Mouse (Mus musculus): ENCODE measurements around the gene Gak. TPM values are rescaled to one million over a fixed set of nuclear protein-coding genes. Genes with fewer than 3 reads are reported as not detected.

Gak gene
- total RNA-seq (2023) = 156 TPM

DNA sequence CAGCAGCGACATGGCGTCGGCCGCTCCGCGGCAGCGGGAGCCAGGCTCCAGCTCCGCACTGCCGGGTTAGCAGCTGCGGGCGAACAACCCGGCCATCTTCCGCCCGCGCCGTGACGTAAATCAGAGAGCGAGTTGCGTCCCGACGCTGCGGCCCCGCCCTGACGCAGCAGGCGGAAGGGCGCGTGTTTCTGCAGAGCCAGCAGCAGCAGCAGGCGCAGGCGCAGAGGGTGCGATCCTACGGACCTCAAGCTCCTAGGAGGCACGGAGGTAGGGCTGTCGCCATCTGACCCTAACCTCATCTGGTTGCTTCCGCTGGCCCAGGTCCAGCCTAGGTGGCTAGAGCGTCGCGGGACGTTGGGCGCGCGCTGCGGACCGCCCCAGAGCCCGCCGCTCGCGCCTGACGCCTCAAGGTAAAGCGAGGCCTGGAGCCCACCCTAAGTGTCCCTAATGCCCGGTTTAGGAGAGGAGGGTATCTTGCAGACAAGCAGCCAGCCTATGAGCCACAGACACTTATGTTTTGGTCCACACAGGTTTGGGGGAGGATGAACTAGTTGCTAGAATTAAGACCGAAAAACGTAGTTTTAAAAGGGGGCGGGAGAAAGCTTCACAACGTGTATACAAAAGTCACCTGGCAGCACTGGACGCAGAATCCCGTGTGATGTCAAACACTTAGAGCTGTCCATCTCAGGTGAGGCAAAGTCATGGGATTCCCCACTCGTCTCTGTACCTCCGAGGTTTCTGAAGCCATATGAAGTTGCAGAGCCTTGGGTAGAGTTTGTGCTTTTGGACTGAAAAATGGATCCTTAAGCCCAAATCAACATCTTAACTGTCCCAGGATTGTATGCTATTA lies at the start of gene Gak, which contains the start of gene Tmem175:
Gene Gak, minus strand, starts transcription at position 122 of the 850 bp plus-strand sequence.
Gene Tmem175, plus strand, starts transcription at position 137 of the 850 bp plus-strand sequence.

DNA sequence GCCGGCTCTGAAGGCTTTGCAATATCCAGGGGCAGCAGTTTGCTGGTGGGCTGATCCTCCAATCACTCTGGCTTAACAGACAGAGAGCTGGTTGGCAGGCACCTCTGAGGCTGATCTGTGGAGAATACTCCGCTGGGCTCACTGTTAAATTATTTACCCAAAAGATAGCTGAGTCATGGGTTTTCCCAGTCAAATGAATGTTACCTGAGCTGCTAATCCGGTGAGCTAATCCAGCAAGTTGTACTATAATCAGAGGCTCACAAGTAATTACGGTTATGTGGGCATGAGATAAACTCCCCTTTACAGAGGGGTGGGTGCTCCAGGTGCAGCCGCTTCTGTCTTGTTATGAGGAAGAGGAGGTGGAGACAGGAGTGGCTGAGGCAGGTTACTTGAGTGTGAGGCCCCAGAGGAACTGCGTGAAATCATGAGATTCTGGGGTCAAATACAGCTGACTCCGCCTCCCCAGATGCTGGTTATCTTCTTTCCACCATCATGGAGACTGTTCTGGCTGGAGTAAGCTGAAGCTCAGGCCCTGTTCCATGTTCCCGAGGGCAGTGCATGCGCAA lies 45.8 kb upstream of the Gak start, which contains the start of gene Slc26a1:
Gene Slc26a1, minus strand, starts transcription at position 319 of the 566 bp plus-strand sequence.

DNA sequence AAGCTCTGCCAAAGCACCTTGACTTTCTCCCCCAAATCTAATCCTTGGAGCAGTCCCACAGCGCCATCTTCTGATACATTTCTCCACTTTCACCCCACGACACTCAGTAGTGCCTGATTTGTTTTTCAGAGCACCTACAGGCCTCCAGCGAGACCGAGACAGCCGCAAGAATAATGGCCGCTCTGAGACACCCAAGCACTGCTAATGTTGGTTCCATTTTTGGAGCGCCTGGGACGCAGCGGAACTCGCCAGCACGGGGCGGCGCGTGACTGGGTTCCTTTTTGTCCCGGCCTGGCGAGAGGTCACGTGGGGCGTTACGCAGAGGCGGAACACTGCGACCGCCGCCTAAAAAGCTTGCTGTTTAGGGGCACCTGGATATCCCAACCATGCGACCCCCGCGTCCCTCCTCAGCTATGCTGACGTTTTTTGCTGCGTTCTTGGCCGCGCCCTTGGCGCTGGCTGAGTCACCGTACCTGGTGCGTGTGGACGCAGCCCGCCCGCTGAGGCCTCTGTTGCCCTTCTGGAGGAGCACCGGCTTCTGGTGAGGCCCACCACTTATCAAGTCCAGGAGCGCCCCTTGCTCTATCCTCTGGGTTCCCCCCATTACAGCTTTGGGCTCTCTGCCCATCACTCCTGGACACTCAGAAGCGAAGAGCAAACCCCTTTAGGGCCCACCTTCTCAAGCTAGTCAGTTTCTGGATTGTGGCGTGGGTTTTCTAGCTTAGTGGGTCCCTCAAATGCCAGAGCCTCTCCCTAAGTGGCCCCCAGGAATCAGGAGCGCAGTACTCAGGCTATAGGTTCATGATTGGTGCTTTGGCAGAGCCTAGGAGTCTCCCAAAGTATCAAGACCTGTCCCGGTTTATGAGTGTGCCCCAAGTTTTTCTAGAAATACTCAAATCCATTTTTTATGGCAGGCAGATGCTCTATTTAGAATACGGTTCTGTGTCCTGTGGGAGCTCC lies 39.7 kb upstream of the Gak start, which contains the start of gene Dgkq:
Gene Dgkq, minus strand, starts transcription at position 696 of the 960 bp plus-strand sequence.

DNA sequence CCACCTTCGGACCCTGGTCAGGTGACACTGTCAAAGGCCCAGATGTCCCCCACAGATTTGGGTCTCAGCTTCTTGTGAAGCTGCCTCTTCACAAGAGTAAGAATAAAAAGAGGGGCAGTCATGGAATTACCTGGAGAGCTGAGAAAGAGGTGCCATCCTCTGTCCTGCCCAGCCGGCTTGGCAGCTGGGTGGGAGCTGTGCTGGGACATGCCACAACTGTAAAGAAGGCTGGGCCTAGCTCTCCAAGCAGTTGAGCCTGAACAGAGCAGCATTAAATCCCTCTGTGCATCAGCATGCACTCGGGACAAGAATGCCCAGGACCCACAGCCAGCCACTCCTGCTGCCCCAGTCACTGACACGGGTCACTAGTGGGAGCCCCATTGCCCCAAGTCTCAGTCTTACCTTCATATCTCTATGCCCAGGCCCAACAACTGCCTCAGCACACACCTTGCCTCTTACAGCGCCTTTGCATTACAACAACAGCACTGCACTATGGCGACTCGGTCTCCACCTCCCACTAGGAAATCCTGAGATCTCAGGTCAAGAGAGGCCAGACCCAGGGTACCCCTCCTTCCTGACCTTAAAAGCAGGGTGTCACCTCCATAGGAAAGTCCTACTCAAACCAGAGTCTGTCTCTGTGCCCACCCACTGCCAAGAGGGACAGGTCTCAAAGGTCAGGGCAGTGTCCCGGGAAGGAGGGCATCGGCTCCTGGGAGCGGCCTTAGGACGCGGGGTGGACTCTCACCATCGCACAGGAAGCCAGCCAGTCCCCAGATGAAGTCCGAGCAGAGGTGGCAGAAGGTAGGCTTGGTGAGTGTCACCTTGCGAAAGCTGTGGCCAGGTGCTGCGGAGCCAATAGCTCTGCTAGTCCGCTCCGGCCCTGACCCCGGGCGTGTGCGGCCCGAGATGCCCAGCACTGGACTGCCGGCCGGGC lies 30.4 kb upstream of the Gak start, which contains the start of gene Idua:
Gene Idua, plus strand, starts transcription at position 634 of the 934 bp plus-strand sequence.

DNA sequence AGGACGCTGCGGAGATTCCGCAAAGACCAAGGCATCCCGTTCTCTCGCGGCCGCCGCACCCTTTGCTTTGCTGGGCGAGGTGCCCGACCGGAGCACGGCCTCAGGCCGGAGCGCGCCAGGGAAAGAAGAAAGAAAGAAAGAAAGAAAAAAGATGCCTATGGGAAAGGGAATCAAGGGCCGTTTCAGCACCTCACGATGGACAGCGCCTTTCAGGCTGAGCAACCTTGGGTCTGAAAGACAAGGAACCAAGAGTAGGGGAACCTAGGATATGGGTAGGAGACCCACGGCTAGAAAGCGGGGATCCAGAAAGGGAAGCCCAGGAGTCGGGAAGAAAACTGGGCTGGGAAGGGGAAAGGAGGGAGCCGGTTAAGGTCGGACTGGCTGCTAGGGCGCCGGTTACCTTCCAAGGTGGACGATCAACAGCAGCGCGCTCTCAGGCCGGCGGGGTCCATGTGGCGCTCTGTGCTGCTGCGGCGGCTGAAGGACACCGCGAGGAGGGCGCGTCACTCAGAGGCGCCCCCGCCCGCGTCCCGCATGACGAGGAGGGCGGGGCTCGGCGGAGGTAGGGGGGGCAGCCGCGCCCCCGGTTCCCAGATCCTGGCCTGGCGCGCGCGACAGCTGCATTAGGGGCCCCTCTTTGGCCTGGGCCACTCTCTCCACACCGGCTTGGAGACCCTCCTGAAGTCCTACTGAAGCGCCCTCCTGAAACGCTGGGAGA lies 79.9 kb downstream of the Gak start, which contains the start of gene Cplx1:
Gene Cplx1, minus strand, starts transcription at position 536 of the 718 bp plus-strand sequence.

Other genes with a start within 250 kb of the Gak start
- not detected for gene Pde6b, start 241.4 kb downstream of the Gak start, total RNA-seq (2023)
- 67.2 TPM for gene Atp5k, start 195.3 kb downstream of the Gak start, total RNA-seq (2023)
- gene Mfsd7a, start 180.9 kb downstream of the Gak start, total RNA-seq (2023) = not detected
- 33.9 TPM for gene Pcgf3, start 168.5 kb downstream of the Gak start, total RNA-seq (2023)
- gene Cplx1, start 79.7 kb downstream of the Gak start, total RNA-seq (2023) = not detected
- 19.0 TPM for gene Tmem175, start within 50 bp of the Gak start, total RNA-seq (2023)
- 33.0 TPM for gene Idua, start 30.6 kb upstream of the Gak start, total RNA-seq (2023)
- gene Dgkq, start 39.9 kb upstream of the Gak start, total RNA-seq (2023) = 38.9 TPM
- not detected for gene Slc26a1, start 45.8 kb upstream of the Gak start, total RNA-seq (2023)
- 4.3 TPM for gene Fgfrl1, start 62.6 kb upstream of the Gak start, total RNA-seq (2023)
- not detected for gene Rnf212, start 145.2 kb upstream of the Gak start, total RNA-seq (2023)
- not detected for gene Tmed11, start 165.6 kb upstream of the Gak start, total RNA-seq (2023)
- gene Vmn2r8, start 179.1 kb upstream of the Gak start, total RNA-seq (2023) = not detected
- gene Vmn2r9, start 222.8 kb upstream of the Gak start, total RNA-seq (2023) = not detected